Mouse (Mus musculus) heart, adult 2 months (tissue): ENCODE measurements around the gene Trim65. TPM values are rescaled to one million over a fixed set of nuclear protein-coding genes. Genes with fewer than 3 reads are reported as not detected.
"Not testable (repeated sequence)": the region's sequence is repeated elsewhere in the genome, so short reads cannot be mapped to it uniquely, and the experiment has no call there.

Experiments
- DNase-seq, 2 experiments: peaks; one replicate each; pipeline ENCODE4 v3.0.0; 2021
- H3K27ac ChIP-seq: fragments of 200-600 bp; 2 replicates; pipeline ENCODE4 v1.8.1; 2022
- H3K27me3 ChIP-seq: fragments of 200-500 bp; 2 replicates; pipeline ENCODE4 v1.6.1; 2012; ENCODE audit warnings: mild to moderate bottlenecking, low read length, inconsistent platforms, mixed read lengths; ENCODE audit not compliant: control insufficient read depth, insufficient read depth
- H3K36me3 ChIP-seq: fragments of 200-500 bp; 2 replicates; pipeline ENCODE4 v1.6.1; 2012; ENCODE audit warnings: low read length, inconsistent platforms; ENCODE audit not compliant: control insufficient read depth, insufficient read depth
- H3K4me1 ChIP-seq: fragments of 200-500 bp; 2 replicates; pipeline ENCODE4 v1.6.1; 2011; ENCODE audit warnings: low read length; ENCODE audit not compliant: control insufficient read depth, insufficient read depth
- H3K4me3 ChIP-seq: fragments of 200-600 bp; 2 replicates; pipeline ENCODE4 v1.8.1; 2022
- H3K79me2 ChIP-seq: fragments of 200-500 bp; replicated peaks from 2 replicates; pipeline ENCODE4 v1.6.1; 2012; ENCODE audit warnings: mild to moderate bottlenecking, inconsistent platforms, low read length, moderate library complexity, mixed read lengths; ENCODE audit not compliant: control insufficient read depth, insufficient read depth
- H3K9ac ChIP-seq: fragments of 200-500 bp; 2 replicates; pipeline ENCODE4 v1.6.1; 2012; ENCODE audit warnings: low read depth, mild to moderate bottlenecking, control low read depth, inconsistent platforms, low read length, mixed read lengths
- CTCF ChIP-seq: fragments of 200-600 bp; IDR thresholded peaks from 2 replicates; pipeline ENCODE4 v1.8.1; 2022; ENCODE audit warnings: antibody characterized with exemption, mild to moderate bottlenecking, moderate library complexity
- EP300 ChIP-seq: fragments of 200-500 bp; IDR thresholded peaks from 2 replicates; pipeline ENCODE4 v1.6.1; 2011; ENCODE audit warnings: low read depth, low read length, control low read depth; ENCODE audit not compliant: insufficient read depth
- POLR2A ChIP-seq: fragments of 200-500 bp; IDR thresholded peaks from 2 replicates; pipeline ENCODE4 v1.6.1; 2011; ENCODE audit warnings: mild to moderate bottlenecking, low read depth, low read length, control low read depth; ENCODE audit not compliant: insufficient read depth
- WGBS: fragments of 180-500 bp; shearing (Covaris S2); methylation state at CpG from one replicate; pipeline ENCODE4 v1.1.7; 2018; 5-methylcytosine and 5-hydroxymethylcytosine counted together
- intact Hi-C: fragments of 180-260 bp; cut with DNase I; formaldehyde crosslinking; loops from one replicate; pipeline ENCODE4 v1.15.1; 2025
- polyA plus RNA-seq: library from polyadenylated mRNA; depleted of rRNA; stranded (reverse); fragments of >200 nt; gene quantifications from 2 replicates; pipeline ENCODE4 v1.2.3, GENCODE M21; 2012
- total RNA-seq, 2 experiments: library from RNA; stranded (reverse); gene quantifications; 2 replicates each; pipeline ENCODE4 v1.2.3; 2021

Trim65 gene
- total and polyA plus RNA-seq, 3 experiments = 6.1 to 8.8 (median 8.6) TPM

DNA sequence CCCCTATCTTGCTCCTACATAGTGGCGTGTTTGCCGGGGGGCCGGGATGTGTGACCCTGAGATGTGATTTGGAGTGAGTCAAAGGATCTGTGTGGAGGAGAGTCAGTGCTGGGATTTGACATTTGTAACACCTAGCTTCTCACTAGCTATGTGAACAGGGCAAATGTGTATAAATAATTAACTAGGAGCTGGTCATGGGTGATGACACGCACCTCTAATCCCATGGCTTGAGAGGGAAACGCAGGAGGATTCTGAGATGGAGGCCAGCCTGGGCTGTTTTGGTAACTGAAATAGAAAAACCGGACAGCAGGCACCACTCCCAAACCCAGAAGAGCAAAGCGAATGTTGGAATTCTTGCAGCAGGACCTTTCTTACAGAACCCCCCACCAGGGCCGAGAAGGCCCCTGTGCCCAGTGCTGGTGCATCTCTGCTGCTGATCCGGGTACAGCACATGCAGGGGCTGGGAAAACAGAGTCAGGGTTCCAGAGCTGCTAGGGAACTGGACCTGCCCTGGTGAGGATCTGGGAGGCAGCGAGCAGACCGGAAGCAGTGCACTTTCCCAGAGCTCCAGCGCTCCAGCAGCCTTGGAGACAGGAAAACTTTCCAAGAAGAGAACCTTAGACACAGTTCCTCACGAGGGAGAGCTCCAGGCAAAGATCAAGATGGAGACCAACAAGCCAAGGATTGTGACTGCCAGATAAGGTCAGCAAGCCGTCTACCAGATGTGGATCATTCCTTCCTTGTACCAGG is 32.0 kb downstream of the Trim65 start:
- intact Hi-C loops = no loop called here
- Histone ChIP-seq H3K27ac (peak overlapping the region; percentile 97), H3K9ac (peak overlapping the region; percentile 36), H3K36me3 (peaks cover 23% of the 10 kb centered on the region), H3K27me3 (no peaks in the 10 kb centered on the region), H3K4me3 (no peak overlapping the region), H3K79me2 (no peaks in the 10 kb centered on the region), H3K4me1 (peaks cover 48% of the 10 kb centered on the region)
- 47% methylated on average over 14 of the region's 14 CpGs for WGBS
- TF ChIP-seq CTCF (no peak), POLR2A (peak; percentile 50; the same call in 1 of the 2 replicates), EP300 (peak; percentile 35; the same call in 1 of the 2 replicates)
- DNase-seq = peak; percentile 69 to 72

DNA sequence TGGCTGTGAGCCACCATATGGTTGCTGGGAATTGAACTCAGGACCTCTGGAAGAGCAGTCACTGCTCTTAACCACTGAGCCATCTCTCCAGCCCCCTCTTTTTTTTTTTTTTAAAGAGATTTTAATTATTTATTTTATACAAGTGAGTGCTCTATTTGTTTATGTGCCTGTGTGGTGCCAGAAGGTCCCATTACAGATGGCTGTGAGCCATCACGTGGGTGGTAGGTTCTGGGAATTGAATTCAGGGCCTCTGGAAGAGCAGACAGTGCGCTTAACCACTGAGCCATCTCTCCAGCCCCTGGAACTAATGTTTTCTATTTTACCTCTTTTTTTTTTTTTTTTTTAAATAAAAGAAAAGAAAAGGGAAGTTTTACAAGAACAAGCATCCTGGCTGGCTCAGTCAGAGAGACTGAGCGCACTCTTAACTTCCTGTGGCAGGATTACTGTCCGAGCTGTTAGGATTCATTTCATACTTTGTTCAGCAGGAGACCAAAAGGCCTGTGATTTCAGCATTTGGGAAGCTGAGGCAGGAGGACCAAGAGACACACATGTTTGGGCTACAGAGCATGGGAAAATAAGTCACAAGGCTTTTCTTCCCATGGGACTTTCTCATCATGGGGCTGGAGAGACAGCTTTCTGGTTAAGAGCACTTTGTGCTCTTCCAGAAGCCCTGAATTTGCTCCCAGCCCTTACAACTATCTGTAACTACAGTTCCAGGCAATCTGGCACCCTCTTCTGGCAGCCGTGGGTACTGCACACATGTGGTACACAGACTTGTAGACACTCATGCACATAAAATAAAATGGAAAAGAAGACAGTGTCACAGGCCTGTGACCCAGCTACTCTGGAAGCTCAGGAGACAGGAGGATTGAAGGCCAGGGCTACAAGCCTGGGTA is 34.5 kb downstream of the Trim65 start:
- H3K27me3 ChIP-seq = no peaks in the 10 kb centered on the region
- H3K4me1 ChIP-seq = peaks cover 33% of the 10 kb centered on the region
- H3K79me2 ChIP-seq = no peaks in the 10 kb centered on the region
- WGBS = 70% methylated on average over 5 of the region's 5 CpGs
- intact Hi-C loops = no loop called here
- peak overlapping the region; percentile 59 for H3K27ac ChIP-seq
- no peak overlapping the region for H3K4me3 ChIP-seq
- peaks cover 17% of the 10 kb centered on the region for H3K36me3 ChIP-seq
- no peak for TF ChIP-seq POLR2A
- peak; percentile 70 for TF ChIP-seq CTCF
- no peak for TF ChIP-seq EP300
- no peak for DNase-seq
- H3K9ac ChIP-seq = no peak overlapping the region

DNA sequence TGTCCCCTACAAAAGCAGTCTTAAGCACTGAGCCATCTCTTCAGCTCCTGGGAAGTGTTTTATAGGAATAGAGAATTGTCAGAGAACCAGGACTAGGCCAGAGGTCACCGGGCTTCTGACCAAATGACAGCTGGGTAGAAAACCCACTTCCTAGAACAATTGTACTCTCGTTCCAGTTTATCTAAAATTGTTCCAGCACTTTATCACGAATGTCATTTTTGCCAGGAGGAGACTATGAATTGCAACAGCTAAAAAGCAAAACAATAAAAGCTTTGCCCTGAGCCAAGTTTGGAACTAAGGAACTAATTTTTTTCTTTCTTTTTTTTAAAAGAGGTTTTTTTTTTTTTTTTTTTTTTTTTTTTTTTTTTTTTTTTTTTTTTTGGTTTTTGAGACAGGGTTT is 35.4 kb downstream of the Trim65 start:
- peak; percentile 77 to 78 for DNase-seq
- H3K79me2 ChIP-seq = no peaks in the 10 kb centered on the region
- peaks cover 9% of the 10 kb centered on the region for H3K36me3 ChIP-seq
- intact Hi-C loops = loop anchor here (2.0 kb wide), 1 partner anchor 15 kb away; no protein-coding TSS in a partner anchor
- H3K4me1 ChIP-seq = peaks cover 25% of the 10 kb centered on the region
- no peak overlapping the region for H3K4me3 ChIP-seq
- WGBS = 5% methylated on average over 3 of the region's 3 CpGs
- no peaks in the 10 kb centered on the region for H3K27me3 ChIP-seq
- peak overlapping the region; percentile 60 for H3K27ac ChIP-seq
- H3K9ac ChIP-seq = no peak overlapping the region
- TF ChIP-seq CTCF (no peak), POLR2A (no peak), EP300 (0 out of 2 replicates have a peak, but pooled peaks have one; percentile 37)

DNA sequence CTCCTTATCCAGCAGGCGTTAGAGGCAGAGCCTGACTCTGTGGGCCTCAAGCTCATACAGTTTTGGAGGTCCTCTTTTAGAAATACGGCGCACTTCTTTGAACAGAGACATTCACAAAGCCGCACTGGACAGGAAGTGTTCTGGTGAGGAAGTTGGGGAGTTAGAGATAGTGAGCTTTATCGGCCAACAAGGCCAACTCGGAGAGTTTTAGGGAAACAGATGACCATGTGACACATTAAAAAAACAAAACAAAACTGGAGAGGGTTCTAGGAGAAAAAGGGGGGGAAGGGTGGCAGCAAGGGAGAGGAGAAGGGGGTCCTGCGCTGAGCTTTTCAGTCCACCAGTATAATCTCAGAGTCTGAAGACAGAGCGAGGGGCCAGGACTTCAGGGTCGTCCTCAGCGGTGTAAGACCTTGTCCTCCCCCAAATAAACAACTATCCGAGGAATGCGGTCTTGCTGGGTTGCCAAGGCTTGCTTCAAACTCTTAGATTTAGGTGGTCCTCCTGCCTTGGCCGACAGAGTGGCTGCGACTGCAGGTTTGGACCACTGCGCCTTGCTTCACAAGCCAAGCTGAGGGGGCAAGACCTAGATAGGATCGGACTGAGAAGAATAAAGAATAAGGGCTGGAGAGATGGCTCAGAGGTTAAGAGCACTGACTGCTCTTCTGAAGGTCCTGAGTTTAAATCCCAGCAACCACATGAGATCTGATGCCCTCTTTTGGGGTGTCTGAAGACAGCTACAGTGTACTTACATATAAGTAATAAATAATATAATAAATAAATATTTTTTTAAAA is 37.0 kb downstream of the Trim65 start:
- peak; percentile 23; the same call in 1 of the 2 replicates for TF ChIP-seq POLR2A
- no peak for TF ChIP-seq CTCF
- peak overlapping the region; percentile 63 for H3K9ac ChIP-seq
- peaks cover 14% of the 10 kb centered on the region for H3K4me1 ChIP-seq
- H3K27me3 ChIP-seq = no peaks in the 10 kb centered on the region
- H3K36me3 ChIP-seq = peaks cover 2% of the 10 kb centered on the region; the same call in 1 of the 2 replicates
- WGBS = 22% methylated on average over 16 of the region's 16 CpGs
- H3K4me3 ChIP-seq = no peak overlapping the region
- peak overlapping the region; percentile 90 for H3K27ac ChIP-seq
- no peaks in the 10 kb centered on the region for H3K79me2 ChIP-seq
- intact Hi-C loops = loop anchor here (2.0 kb wide), 1 partner anchor 17 kb away; no protein-coding TSS in a partner anchor
- DNase-seq = peak in 1 of 2 experiments; percentile 54

DNA sequence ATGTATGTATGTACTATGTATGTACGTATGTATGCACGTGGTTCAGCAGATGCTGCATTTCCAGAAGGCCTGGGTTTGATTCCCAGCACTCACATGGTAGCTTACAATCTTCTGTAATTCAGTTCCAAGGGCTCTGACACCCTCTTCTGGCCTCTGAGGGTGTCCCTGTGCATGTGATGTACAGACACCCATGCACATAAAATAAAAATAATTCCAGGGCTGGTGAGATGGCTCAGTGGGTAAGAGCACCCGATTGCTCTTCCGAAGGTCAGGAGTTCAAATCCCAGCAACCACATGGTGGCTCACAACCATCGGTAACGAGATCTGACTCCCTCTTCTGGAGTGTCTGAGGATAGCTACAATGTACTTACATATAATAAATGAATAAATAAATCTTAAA is 38.0 kb downstream of the Trim65 start:
- H3K4me3 ChIP-seq, H3K36me3 ChIP-seq, intact Hi-C loops, H3K9ac ChIP-seq, H3K4me1 ChIP-seq, H3K79me2 ChIP-seq, H3K27me3 ChIP-seq, DNase-seq: not testable (repeated sequence)
- peak overlapping the region; percentile 90; the same call in 1 of the 2 replicates for H3K27ac ChIP-seq
- 80% methylated on average over 6 of the region's 6 CpGs for WGBS
